13 mouse cellular contexts compared by ENCODE assay signal in the genomic region with DNA sequence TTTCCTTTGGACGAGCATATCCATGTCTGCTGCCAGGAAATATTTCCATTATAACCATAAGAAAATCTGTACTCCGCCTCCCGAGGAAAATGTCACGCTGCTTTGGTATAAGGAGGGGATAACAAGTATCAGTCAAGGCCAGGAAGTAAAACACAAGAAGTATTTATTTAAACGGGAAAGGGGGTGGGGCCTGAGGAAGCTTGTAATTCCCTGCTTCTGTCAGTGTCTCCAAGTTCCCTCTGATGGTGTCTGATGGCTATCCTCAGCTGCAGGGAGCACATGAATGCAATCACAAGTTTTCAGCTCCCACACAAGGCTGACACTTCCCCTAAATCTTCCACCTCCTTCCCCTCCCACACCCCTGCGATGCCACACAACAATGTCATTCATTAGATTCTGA.
A peak's percentile ranks its signal among the peaks of the same experiment; 100 is the strongest.
DNase-seq lines count a peak whose midpoint lies in the region; ATAC-seq lines count a peak whose summit lies in the region.
"Had no signal": no experiment of that assay in that cellular context is flagged by ENCODE, and none has a peak within 500 bp of the region (broad histone marks: within the 10 kb centered on the region; RNA-seq: fewer than 3 reads in every experiment).

No protein-coding gene starts in this region.

- H3K4me3 ChIP-seq in liver, embryonic 12.5 days: no peak overlapping the region
- H3K4me3 ChIP-seq in hindbrain, embryonic 10.5 days: no peak overlapping the region
- no peak overlapping the region for H3K4me3 ChIP-seq in midbrain, embryonic 14.5 days (replicated peaks; ENCODE audit: low read depth, low read length)
- no peak overlapping the region for H3K4me3 ChIP-seq in intestine, embryonic 15.5 days (replicated peaks)
- H3K4me3 ChIP-seq: neural tube, embryonic 12.5 days had no signal

- H3K9me3 ChIP-seq in liver, embryonic 12.5 days (replicated peaks): no peaks in the 10 kb centered on the region
- H3K9me3 ChIP-seq in hindbrain, embryonic 10.5 days: no peaks in the 10 kb centered on the region
- no peaks in the 10 kb centered on the region for H3K9me3 ChIP-seq in midbrain, embryonic 14.5 days (ENCODE audit: control insufficient read depth, low read length)
- no peaks in the 10 kb centered on the region for H3K9me3 ChIP-seq in intestine, embryonic 15.5 days
- H3K9me3 ChIP-seq: neural tube, embryonic 12.5 days had no signal

- ATAC-seq in frontal cortex, adult (ENCODE audit: low TSS enrichment): peak; percentile 48; the same call in 1 of the 2 replicates
- ATAC-seq in liver, embryonic 12.5 days: no peak
- no peak for ATAC-seq in midbrain, embryonic 14.5 days (ENCODE audit: low FRiP score, low TSS enrichment)
- ATAC-seq in intestine, embryonic 15.5 days: no peak
- no peak for ATAC-seq in megakaryocyte-erythroid progenitor cell, adult 5-6 weeks (replicated peaks; ENCODE audit: low FRiP score, low TSS enrichment, poor library complexity, severe bottlenecking)

- no peaks in the 10 kb centered on the region for H3K27me3 ChIP-seq in liver, embryonic 12.5 days (replicated peaks)
- no peaks in the 10 kb centered on the region for H3K27me3 ChIP-seq in hindbrain, embryonic 10.5 days (ENCODE audit: insufficient read depth, poor library complexity, severe bottlenecking)
- H3K27me3 ChIP-seq in midbrain, embryonic 14.5 days (ENCODE audit: control insufficient read depth, insufficient read depth, low read length): no peaks in the 10 kb centered on the region
- H3K27me3 ChIP-seq in intestine, embryonic 15.5 days (replicated peaks): no peaks in the 10 kb centered on the region
- H3K27me3 ChIP-seq: neural tube, embryonic 12.5 days had no signal

- no peak overlapping the region for H3K9ac ChIP-seq in liver, embryonic 12.5 days
- H3K9ac ChIP-seq in midbrain, embryonic 14.5 days (replicated peaks; ENCODE audit: low read length): no peak overlapping the region
- H3K9ac ChIP-seq in intestine, embryonic 15.5 days: no peak overlapping the region
- H3K9ac ChIP-seq: liver, embryonic 14.5 days; neural tube, embryonic 12.5 days had no signal

- H3K27ac ChIP-seq in liver, embryonic 12.5 days: peak overlapping the region; percentile 67
- H3K27ac ChIP-seq in hindbrain, embryonic 10.5 days: peak overlapping the region; percentile 18; the same call in 1 of the 2 replicates
- H3K27ac ChIP-seq in midbrain, embryonic 14.5 days (replicated peaks; ENCODE audit: low read depth, low read length): peak overlapping the region; percentile 49; the same call in 1 of the 2 replicates
- H3K27ac ChIP-seq in intestine, embryonic 15.5 days: no peak overlapping the region
- H3K27ac ChIP-seq: neural tube, embryonic 12.5 days had no signal

- WGBS in liver, embryonic 12.5 days (ENCODE audit: insufficient replicate concordance): 45% methylated on average over 6 of the region's 6 CpGs
- 60% methylated on average over 6 of the region's 6 CpGs for WGBS in hindbrain, embryonic 10.5 days
- WGBS in midbrain, embryonic 14.5 days: 40% methylated on average over 6 of the region's 6 CpGs
- 38% methylated on average over 6 of the region's 6 CpGs for WGBS in intestine, embryonic 15.5 days

- H3K4me2 ChIP-seq in liver, embryonic 12.5 days: no peak overlapping the region
- H3K4me2 ChIP-seq in midbrain, embryonic 14.5 days (ENCODE audit: low read length): no peak overlapping the region
- no peak overlapping the region for H3K4me2 ChIP-seq in intestine, embryonic 15.5 days (replicated peaks)
- H3K4me2 ChIP-seq: neural tube, embryonic 12.5 days had no signal

- no peak for DNase-seq in frontal cortex, postnatal 14 days (ENCODE audit: low spot score in 2 of 2)
- DNase-seq in liver: no peak
- no peak for DNase-seq in hindbrain, embryonic 10.5 days (ENCODE audit: low spot score)
- DNase-seq in midbrain, embryonic 14.5 days: peak; percentile 44
- DNase-seq: B cell, adult 2 months; heart, adult 18-20 months; right cerebral cortex, postnatal 4 days had no signal

- H3K4me1 ChIP-seq in liver, embryonic 12.5 days: peaks cover 50% of the 10 kb centered on the region
- peaks cover 18% of the 10 kb centered on the region for H3K4me1 ChIP-seq in hindbrain, embryonic 10.5 days (replicated peaks)
- H3K4me1 ChIP-seq in midbrain, embryonic 14.5 days (ENCODE audit: control insufficient read depth, insufficient read depth, low read length): peaks cover 10% of the 10 kb centered on the region
- no peaks in the 10 kb centered on the region for H3K4me1 ChIP-seq in intestine, embryonic 15.5 days (replicated peaks)

- no peaks in the 10 kb centered on the region for H3K36me3 ChIP-seq in liver, embryonic 12.5 days
- no peaks in the 10 kb centered on the region for H3K36me3 ChIP-seq in hindbrain, embryonic 10.5 days
- H3K36me3 ChIP-seq in midbrain, embryonic 14.5 days (ENCODE audit: control insufficient read depth, insufficient read depth, low read length): no peaks in the 10 kb centered on the region
- H3K36me3 ChIP-seq in intestine, embryonic 15.5 days: no peaks in the 10 kb centered on the region
- H3K36me3 ChIP-seq: neural tube, embryonic 12.5 days had no signal
